Mouse (Mus musculus) hindbrain, postnatal 0 days (tissue): ENCODE measurements at regions not wholly inside any gene's neighbourhood (a gene's known extent, or its start where the extent isn't known, plus 50 kb on each side); places are given as distances from the start of the nearest gene placed in this dataset.

Experiments
- ATAC-seq: fragments of 200-750 bp; cut with Nextera tagmentation; 2 replicates; pipeline ENCODE4 v1.8.0; 2017; ENCODE audit warnings: mild to moderate bottlenecking, moderate TSS enrichment, moderate library complexity
- DNase-seq: peaks from one replicate; pipeline ENCODE4 v3.0.0-alpha.2; 2015; ENCODE audit warnings: low spot score
- H3K27ac ChIP-seq: fragments of 300-500 bp; sonication (generic); 2 replicates; pipeline ENCODE4 v1.5.1; 2014; ENCODE audit warnings: mild to moderate bottlenecking
- H3K27me3 ChIP-seq: fragments of 300-500 bp; sonication (generic); 2 replicates; pipeline ENCODE4 v1.6.1; 2014; ENCODE audit warnings: low read length, mixed read lengths; ENCODE audit not compliant: insufficient read depth
- H3K36me3 ChIP-seq: fragments of 300-500 bp; sonication (generic); 2 replicates; pipeline ENCODE4 v1.6.1; 2014; ENCODE audit warnings: low read length, mixed read lengths; ENCODE audit not compliant: insufficient read depth
- H3K4me1 ChIP-seq: fragments of 300-500 bp; sonication (generic); 2 replicates; pipeline ENCODE4 v1.6.1; 2014; ENCODE audit warnings: antibody characterized with exemption, low read length, mixed read lengths; ENCODE audit not compliant: insufficient read depth
- H3K4me2 ChIP-seq: fragments of 300-500 bp; sonication (generic); 2 replicates; pipeline ENCODE4 v1.6.1; 2014; ENCODE audit warnings: low read depth, mild to moderate bottlenecking, low read length, moderate library complexity, mixed read lengths
- H3K4me3 ChIP-seq: fragments of 300-500 bp; sonication (generic); 2 replicates; pipeline ENCODE4 v1.5.1; 2014; ENCODE audit warnings: low read length
- H3K9ac ChIP-seq: fragments of 300-500 bp; sonication (generic); replicated peaks from 2 replicates; pipeline ENCODE4 v1.6.1; 2014; ENCODE audit warnings: mild to moderate bottlenecking, low read length, moderate library complexity, mixed read lengths
- H3K9me3 ChIP-seq: fragments of 300-500 bp; sonication (generic); 2 replicates; pipeline ENCODE4 v1.6.1; 2016; ENCODE audit warnings: low read length, mixed read lengths
- CTCF ChIP-seq: IDR thresholded peaks from 2 replicates; pipeline ENCODE4 v1.5.1; 2016; ENCODE audit warnings: antibody characterized with exemption, control low read depth, low read depth
- WGBS: fragments of 180-500 bp; shearing (Covaris S2); extraction: QIAGEN DNeasy Blood & Tissue Kit; methylation state at CpG from one replicate; pipeline ENCODE4 v1.1.7; 2014; 5-methylcytosine and 5-hydroxymethylcytosine counted together
- microRNA-seq, 2 experiments: library from miRNA; unstranded; fragments of <30 nt; microRNA quantifications; one replicate each; pipeline ENCODE4; 2016

DNA sequence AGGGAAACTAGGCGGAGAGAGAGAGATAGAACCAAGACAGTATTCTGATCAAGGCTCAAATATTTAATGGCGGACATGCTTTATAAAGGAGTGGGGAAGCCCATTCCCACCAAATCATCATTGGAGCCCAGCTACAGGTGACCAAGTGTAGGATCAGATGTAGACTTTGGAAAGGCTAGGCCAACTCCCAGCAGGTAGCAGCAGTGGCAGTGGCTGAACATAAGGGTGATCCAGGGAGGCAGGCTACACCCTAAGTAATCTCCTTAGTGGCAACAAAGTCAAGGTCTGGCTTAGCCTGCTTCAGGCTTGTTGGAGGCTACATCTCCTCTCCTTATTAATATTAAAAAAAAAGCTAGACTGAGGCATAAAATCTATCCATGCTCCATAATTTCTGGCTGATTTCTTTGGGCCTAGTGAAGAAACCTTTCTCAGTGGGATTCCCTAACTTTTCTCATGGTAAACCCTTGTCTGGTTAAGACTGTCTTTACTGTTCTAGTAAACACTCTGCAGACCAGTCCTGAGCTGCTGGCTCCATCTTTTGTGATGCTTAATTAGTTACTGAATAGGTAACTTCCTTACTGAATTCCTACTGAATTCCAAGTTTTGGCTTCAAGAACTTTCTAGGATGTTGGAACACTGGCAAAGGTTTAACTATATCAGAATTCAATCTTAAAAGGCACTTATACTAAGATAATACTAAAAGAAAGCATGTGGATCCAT is 421.7 kb upstream of the Pabpc4l start:
- WGBS = 100% methylated on average over 2 of the region's 2 CpGs

DNA sequence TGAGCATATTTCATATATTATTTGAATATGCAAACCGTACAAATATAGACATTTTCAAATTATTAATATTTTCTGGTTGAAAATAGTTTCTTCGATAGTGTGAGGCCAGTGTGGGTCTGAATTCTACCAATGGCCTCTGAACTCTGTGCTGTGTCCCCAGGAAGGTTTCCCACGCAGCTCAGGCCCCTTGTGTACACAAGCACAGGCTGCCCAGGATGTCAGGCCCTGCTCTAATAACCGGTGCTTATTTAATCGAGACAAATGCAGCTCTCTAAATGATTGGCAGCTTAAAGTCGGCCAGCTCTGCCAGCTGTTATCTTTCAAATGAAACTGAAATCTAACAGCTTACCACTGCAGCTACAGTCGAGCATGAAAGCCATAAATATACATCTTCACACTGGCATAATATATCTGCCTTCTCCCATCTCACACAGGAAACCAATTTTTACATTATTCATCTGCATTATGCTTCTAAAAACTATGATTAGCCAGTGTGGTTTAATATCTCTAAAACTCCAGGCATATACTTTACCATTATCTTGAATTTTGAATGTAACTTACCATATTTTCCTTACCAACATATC is 400.5 kb upstream of the Pabpc4l start:
- H3K4me2 ChIP-seq = no peak overlapping the region
- no peaks in the 10 kb centered on the region for H3K4me1 ChIP-seq
- H3K9me3 ChIP-seq = no peaks in the 10 kb centered on the region
- no peaks in the 10 kb centered on the region for H3K36me3 ChIP-seq
- no peak overlapping the region for H3K27ac ChIP-seq
- H3K27me3 ChIP-seq = no peaks in the 10 kb centered on the region
- DNase-seq (no peak), ATAC-seq (no peak)
- no peak overlapping the region for H3K9ac ChIP-seq
- WGBS = 52% methylated on average over 7 of the region's 7 CpGs
- TF ChIP-seq CTCF = no peak
- H3K4me3 ChIP-seq = no peak overlapping the region

More for the DNA sequence above, 421.7 kb upstream of the Pabpc4l start:
- DNase-seq (no peak), ATAC-seq (no peak)
- Histone ChIP-seq H3K4me1 (no peaks in the 10 kb centered on the region), H3K9me3 (no peaks in the 10 kb centered on the region), H3K4me3 (no peak overlapping the region), H3K27me3 (no peaks in the 10 kb centered on the region), H3K4me2 (no peak overlapping the region), H3K27ac (no peak overlapping the region), H3K9ac (no peak overlapping the region), H3K36me3 (no peaks in the 10 kb centered on the region)
- TF ChIP-seq CTCF = no peak

DNA sequence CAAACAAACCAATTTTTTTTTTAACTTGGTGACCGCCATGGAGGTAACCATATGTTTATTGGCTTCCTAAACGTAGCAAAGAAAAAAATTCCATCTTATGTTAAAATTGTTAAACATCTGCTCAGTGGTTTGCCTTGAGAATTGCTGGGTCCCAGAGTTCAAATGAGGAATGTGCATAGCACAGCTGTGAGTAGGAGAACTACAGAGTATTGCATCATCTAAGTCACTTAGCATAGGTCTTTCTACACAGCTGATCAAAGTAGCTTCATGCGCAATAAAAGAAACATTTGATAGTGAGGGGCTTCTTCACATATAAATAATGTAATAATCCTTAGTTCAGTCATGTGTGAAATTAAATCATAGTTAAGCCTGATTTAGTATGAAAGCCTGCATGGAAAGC is 380.7 kb upstream of the Pabpc4l start:
- H3K4me3 ChIP-seq = no peak overlapping the region
- DNase-seq = no peak
- H3K36me3 ChIP-seq = no peaks in the 10 kb centered on the region
- H3K27ac ChIP-seq = no peak overlapping the region
- no peaks in the 10 kb centered on the region for H3K9me3 ChIP-seq
- no peak for TF ChIP-seq CTCF
- 79% methylated on average over 3 of the region's 3 CpGs for WGBS
- no peak for ATAC-seq
- no peak overlapping the region for H3K4me2 ChIP-seq
- no peaks in the 10 kb centered on the region for H3K4me1 ChIP-seq
- no peak overlapping the region for H3K9ac ChIP-seq
- no peaks in the 10 kb centered on the region for H3K27me3 ChIP-seq

Small RNAs in the stretch of these regions (microRNA-seq; reads per million reads assigned to microRNA genes)
- gene Mir6379 = 0 reads per million in 2 experiments
